Mouse (Mus musculus) C2C12 (cell line): ENCODE results near the gene Pip4k2c.

Source experiments
- CTCF ChIP-seq: IDR thresholded peaks from one replicate; pipeline ENCODE4 v1.5.1; 2011; ENCODE audit not compliant: control insufficient read depth, insufficient read depth, insufficient read length
- MYOD1 ChIP-seq: IDR thresholded peaks from one replicate; pipeline ENCODE4 v1.6.1; 2011; ENCODE audit warnings: low read depth; ENCODE audit not compliant: control insufficient read depth, insufficient read length
- USF1 ChIP-seq: IDR thresholded peaks from one replicate; pipeline ENCODE4 v1.6.1; 2011; ENCODE audit warnings: low read depth, mild to moderate bottlenecking, control low read depth, moderate library complexity

GRCm38 (mm10) chr10:127164190-127164589 lies 47.2 kb downstream of the Pip4k2c start:
- no peak for TF ChIP-seq CTCF
- no peak for TF ChIP-seq MYOD1
- TF ChIP-seq USF1 = no peak
